Mouse (Mus musculus) cerebellum, adult 11-12 months (tissue): Measurements from ENCODE around the gene Rxra.

ENCODE experiments used
- DNase-seq: peaks from one replicate; pipeline ENCODE4 v3.0.0; 2022

Rxra gene

GRCm38 (mm10) chr2:27703852-27704640 lies 27.8 kb downstream of the Rxra start:
- DNase-seq, result no peak

DNA sequence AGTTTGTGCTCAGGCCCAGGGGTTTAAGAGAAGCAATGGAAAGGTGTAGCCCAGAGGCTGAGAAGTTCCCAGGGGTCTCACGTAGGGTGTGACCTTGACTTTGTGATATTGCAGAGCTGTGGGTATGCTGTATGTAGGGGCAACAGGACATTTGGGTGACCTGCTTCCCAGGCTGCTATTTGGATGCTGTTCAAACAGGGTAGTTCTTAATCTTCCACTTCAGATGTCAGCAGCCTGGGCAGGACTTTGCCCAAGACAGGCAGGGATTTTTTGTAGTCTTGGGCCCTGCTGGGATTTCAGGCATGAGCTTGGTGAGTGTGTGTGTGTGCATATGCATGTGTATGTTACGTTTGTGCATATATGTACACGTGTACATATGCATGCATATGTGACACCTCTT lies 28.4 kb downstream of the Rxra start:
- DNase-seq, result no peak

- no peak for DNase-seq
Measured at GRCm38 (mm10) chr2:27710871-27711382, 34.7 kb downstream of the Rxra start.

GRCm38 (mm10) chr2:27712626-27713025 lies 36.4 kb downstream of the Rxra start:
- DNase-seq, result no peak

DNA sequence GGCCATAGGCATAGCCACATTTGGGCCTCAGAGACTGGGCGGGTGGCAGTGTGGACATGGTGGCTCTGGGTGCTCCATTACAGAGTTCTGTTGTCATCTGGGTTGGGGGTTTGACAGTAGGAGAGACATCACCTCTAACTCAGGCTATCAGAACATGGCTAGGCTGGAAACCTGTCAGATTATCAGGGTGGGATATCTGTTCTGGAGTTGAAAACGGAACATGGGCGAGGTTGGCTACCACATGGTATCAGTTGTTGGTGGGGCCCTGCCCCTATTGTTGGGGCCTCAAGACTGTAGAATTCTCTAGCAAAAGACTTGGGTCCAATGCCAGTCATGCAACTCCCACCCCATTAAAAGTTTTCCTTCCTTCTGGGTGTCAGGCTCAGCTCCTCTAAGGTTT lies 37.1 kb downstream of the Rxra start:
- DNase-seq, result no peak

GRCm38 (mm10) chr2:27714131-27714530 lies 37.9 kb downstream of the Rxra start:
- no peak for DNase-seq

- DNase-seq, result no peak
Measured at GRCm38 (mm10) chr2:27715221-27715620, 39.0 kb downstream of the Rxra start.

- no peak for DNase-seq
Measured at GRCm38 (mm10) chr2:27716339-27716738, 40.1 kb downstream of the Rxra start.

GRCm38 (mm10) chr2:27718191-27718590 lies 42.0 kb downstream of the Rxra start:
- peak; percentile 54 for DNase-seq

- no peak for DNase-seq
Measured at GRCm38 (mm10) chr2:27719601-27720000, 43.4 kb downstream of the Rxra start.

GRCm38 (mm10) chr2:27721611-27722010 lies 45.4 kb downstream of the Rxra start:
- DNase-seq, result no peak

DNA sequence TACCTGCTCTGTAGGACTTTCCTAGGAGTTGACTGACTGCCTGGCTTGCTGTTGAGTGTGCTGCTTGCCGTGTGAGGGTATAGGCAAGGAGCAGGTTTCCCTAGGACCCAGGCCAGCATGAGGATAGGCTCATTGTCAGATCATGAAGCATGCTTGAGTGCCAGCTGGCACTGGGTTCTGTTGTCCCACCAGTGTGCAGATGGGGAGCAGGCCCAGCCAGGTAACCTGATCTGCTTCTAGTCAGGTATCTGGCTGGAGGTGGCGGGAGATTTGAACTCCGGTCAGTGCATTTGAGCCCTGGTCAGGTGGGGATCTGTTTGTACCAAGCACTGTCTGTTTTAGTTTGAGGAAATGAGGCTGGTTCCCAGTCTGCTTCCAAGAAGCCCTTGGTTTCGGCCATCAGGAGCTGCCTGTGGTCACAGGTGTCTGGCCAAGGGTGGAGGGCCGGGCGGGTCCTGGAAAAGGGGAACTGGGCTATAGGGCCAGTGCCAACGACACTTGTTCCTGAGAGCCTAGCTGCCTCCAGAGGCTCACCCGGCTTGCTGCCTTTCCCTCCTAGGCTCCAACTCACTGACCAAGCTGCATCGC lies 48.6 kb downstream of the Rxra start:
- DNase-seq, result no peak

DNA sequence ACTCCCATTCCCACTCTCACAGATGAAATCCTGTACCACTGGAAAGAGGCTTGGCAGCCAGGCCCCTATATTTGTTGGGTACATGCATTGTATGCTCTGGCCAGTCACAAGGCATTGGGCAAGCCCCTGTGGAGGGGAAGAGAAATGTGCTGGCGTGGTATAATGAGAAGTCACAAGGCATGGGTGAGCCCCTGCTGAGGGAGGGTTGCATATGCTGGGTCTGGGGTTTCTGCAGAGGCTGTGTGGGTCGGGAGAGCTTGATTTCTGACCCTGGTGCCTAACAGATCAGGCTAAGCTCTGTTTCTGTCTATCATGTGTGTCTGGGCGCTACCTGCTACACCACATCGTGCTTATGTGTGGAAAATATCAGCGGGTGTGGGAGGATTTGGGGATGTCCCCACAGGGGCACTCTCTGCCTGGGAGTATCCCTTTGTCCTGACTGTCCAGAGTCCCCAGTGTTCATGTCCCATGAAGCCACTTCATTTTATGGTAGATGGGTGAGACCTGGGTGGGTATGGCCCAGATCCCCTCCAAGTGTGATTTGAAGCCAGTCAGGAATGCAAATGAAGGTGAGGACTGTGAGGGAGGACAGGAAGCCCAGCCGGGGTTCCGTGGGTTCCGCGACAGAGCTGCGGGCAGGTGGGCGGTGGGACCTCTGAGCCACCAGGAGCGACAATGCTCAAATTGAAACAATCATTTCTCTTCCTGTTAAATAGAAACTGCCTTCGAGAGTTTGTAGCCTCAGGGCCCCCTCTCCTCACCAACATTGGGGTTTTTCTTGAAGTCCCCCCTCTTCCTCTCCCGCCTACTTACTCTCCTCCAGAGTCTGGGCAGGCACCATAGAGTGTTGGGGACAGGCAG lies 52.0 kb downstream of the Rxra start:
- DNase-seq, result no peak

DNA sequence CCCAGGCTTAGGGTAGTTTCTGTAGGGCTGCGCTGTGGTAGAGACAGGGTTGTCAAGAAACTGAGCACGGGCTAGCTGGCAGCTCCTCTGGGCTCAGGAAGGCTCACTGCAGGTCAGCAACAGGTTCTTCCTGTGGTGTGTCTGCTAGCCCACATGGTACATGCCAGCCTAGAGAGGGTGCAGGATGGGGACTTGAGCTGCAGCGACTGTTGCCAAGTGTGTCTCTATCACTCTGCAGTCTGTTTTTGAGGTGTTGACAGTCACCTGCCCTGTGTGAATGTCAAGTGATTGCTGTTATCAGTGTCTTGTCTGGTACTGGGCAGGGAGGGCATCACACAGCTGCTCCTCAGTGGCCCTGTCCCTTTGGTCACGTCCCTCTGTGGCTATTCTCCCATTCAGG lies 52.8 kb downstream of the Rxra start:
- no peak for DNase-seq

DNA sequence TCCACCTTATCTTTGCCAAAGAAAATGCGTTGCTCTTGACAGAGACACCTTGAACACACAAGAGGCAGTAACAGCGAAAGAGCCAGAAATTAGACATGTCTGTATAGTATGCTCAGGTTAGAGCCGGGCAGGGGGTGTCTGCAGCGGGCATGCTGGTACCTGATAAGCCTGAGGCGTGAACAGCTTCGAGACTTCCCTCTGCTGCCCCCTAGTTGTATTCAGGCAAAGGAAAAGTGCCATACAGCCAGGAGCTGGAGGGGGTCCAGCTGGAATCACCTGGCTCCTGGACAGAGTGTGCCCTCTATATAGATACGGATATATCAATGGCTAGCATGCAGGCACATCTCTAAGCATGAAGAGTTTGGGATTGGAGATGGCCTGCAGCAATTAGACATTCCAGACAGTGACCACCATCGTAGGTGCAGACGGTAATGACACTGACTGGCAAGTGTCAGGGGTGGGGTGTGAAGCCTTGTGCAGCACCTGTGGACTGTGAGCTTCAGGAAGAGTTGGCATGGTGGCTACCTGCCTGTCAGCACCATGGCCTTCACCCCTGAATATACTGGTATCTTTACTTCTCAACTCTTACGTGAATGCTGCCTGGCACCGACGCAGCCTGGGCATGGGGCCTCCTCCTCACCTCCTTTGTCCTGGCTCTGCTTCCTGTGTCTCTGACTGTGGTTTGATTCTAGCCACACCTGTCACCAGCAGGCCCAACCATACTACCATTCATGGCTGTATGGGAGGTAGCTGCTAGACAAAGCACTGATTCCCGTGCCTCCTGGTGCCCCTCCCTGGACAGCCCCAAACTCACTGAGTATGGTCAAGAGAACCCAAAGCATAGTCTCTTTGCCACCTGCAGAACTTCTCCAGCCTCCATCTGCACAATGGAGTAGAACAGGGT lies 54.0 kb downstream of the Rxra start:
- peak; percentile 45 for DNase-seq

DNA sequence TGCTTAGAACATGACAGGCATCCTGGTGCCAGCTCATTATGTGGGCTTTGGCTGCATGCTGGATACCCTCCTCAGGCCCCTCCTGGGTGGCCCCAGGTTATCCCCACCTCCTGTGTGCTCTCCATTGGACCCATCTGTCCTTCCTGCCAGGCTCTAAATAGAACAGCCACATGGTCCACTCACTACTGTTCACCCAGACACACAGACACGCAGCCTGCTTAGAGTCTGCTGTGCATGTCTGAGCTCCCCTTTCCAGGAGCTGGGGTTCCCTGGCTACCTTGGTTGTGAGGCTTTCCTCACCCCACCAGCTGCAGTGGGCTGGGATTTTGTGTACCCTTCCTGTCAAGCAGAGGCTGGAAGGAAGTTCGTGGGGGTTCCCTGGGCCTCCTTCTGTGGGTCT lies 56.8 kb downstream of the Rxra start:
- DNase-seq, result no peak

DNA sequence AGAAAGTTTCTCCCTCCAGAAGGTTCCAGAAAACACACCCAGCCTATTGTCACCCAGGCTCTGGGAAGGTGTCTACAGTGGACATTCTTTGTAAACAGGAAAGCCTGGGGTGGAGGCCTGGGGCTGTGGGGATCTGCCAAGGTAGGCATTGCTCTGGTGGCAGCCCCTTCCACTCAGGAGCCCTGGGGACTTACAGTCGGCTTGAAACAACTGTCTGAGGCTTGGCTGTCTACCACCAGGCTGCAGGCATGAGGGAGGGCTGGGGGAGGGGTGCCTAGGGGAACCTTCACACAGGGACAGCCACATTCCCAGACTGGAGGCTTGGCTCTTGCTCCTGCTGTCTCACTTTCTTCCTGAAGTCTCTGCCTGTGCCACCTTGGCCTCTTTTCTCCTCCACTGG lies 58.1 kb downstream of the Rxra start:
- no peak for DNase-seq

DNA sequence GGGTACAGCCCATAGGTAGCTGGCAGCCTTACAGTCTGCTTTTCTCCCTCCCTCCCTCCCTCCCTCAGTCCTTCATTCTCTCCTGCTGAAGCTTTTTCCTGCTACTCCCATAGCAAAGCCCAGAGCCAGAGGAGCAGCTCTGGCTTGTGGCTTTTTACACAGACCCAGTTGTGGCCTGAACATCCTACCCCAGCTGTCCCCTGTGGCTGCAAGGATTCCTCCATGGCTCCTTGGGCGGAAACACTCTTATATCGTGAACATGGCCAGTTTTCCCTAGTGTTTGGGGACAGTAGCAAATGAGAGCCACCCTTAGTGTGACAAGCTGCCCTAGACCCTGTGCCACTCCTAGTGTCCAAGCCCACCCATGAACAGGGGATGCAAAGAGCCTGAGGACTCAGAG lies 58.6 kb downstream of the Rxra start:
- DNase-seq, result no peak

- DNase-seq, result no peak
Measured at GRCm38 (mm10) chr2:27736802-27737201, 60.6 kb downstream of the Rxra start.

GRCm38 (mm10) chr2:27738396-27738795 lies 62.2 kb downstream of the Rxra start:
- DNase-seq, result no peak

GRCm38 (mm10) chr2:27740091-27740608 lies 63.9 kb downstream of the Rxra start:
- DNase-seq, result peak; percentile 43

DNA sequence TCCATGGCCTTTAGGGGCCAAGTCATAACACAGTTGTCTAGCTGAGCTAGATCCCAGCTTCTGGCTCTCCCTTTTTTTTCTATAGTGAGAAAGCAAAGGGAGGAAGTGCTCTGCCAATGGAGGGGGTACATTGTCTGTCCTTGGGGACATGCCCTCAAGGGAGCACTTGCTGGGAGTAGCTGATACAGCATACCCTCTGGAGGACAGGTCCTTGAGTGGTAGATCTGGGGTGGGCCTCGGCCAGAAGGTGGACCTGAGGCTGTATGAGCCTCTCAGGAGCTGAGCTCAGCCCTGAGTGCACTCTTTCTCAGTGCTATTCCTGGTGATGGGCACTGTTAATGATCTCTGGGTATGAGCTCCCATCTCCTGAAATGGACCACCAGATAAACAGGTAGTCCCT lies 66.9 kb downstream of the Rxra start:
- DNase-seq, result no peak
